Mouse (Mus musculus) thymus, adult 2 months (tissue): ENCODE results near the gene Rhox2b. TPM values are rescaled to one million over a fixed set of nuclear protein-coding genes. Genes with fewer than 3 reads are reported as not detected.
"Not testable (repeated sequence)": the region's sequence is repeated elsewhere in the genome, so short reads cannot be mapped to it uniquely, and the experiment has no call there.

ENCODE experiments used
- DNase-seq: peaks from one replicate; pipeline ENCODE4 v3.0.0; 2021
- H3K27ac ChIP-seq: fragments of 200-500 bp; 2 replicates; pipeline ENCODE4 v1.5.1; 2012; ENCODE audit warnings: low read length, control low read depth; ENCODE audit not compliant: control insufficient read depth, insufficient read depth
- H3K27me3 ChIP-seq: fragments of 200-500 bp; 2 replicates; pipeline ENCODE4 v1.6.1; 2012; ENCODE audit warnings: mild to moderate bottlenecking, low read length, moderate library complexity, mixed read lengths; ENCODE audit not compliant: control insufficient read depth, insufficient read depth
- H3K36me3 ChIP-seq: fragments of 200-500 bp; 2 replicates; pipeline ENCODE4 v1.6.1; 2012; ENCODE audit warnings: mild to moderate bottlenecking, low read length, moderate library complexity; ENCODE audit not compliant: control insufficient read depth, insufficient read depth
- H3K4me1 ChIP-seq: fragments of 200-500 bp; replicated peaks from 2 replicates; pipeline ENCODE4 v1.6.1; 2012; ENCODE audit warnings: low read length; ENCODE audit not compliant: control insufficient read depth, insufficient read depth
- H3K4me3 ChIP-seq: fragments of 200-500 bp; 2 replicates; pipeline ENCODE4 v1.5.1; 2012; ENCODE audit warnings: mild to moderate bottlenecking, low read length, control low read depth, moderate library complexity; ENCODE audit not compliant: control insufficient read depth, insufficient read depth
- WGBS: fragments of 180-500 bp; shearing (Covaris S2); methylation state at CpG from one replicate; pipeline ENCODE4 v1.1.7; 2018; 5-methylcytosine and 5-hydroxymethylcytosine counted together
- polyA plus RNA-seq: library from polyadenylated mRNA; depleted of rRNA; stranded (reverse); fragments of >200 nt; gene quantifications from 2 replicates; pipeline ENCODE4 v1.2.3, GENCODE M21; 2012; rRNA removed

The Rhox2b gene
- polyA plus RNA-seq, result not detected in 2 replicates

DNA sequence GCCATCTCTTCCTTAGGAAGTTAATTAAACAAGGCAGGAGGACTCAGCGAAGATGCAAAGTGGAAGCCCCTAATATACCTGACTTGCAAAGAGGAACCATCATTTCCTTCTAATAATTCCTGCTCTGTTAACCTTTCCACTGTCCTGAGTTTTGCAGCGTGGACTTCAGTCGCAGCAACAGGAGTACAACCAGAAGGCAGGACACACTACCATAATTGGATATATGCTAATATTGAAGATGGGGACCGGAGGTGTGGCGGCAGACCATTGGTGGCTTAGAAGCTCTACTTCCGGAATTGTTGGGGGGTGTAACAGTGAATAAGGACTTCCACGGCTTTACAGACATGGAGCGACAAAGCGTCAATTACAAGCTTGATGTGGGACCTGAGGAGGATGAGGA, at the start of gene Rhox2b:
Gene Rhox2b (plus strand): TSS at position 301 of the 400 bp plus-strand sequence.
- WGBS, result no CpG with 5 or more reads among the region's 9 CpGs
- not testable (repeated sequence) for H3K4me3 ChIP-seq, H3K4me1 ChIP-seq, H3K27ac ChIP-seq, H3K36me3 ChIP-seq, H3K27me3 ChIP-seq, DNase-seq

DNA sequence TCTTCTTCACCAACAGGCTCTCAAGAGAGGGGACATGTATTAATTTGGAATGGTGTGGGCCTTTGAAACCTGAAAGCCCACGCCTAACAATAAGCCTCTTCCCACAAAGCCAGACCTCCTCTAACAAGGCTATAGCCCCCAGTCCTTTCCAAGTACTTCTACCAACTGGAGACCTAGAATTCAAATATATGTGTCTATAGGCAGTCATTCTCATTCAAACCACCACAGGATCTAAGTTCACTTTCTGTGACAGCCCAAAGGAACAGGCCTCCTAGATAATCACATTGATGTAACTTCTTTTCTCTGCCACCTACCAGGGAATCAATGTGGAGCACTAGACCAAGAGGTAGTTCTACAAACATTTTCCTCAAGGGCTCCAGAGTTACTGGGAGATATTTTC, 32.1 kb upstream of the Rhox2b start, which contains the start of gene Rhox3a2:
Gene Rhox3a2 (plus strand): TSS at position 301 of the 400 bp plus-strand sequence.
- not testable (repeated sequence) for DNase-seq, H3K4me3 ChIP-seq, H3K4me1 ChIP-seq, H3K27ac ChIP-seq, H3K27me3 ChIP-seq, H3K36me3 ChIP-seq
- WGBS, result no CpG with 5 or more reads among the region's 1 CpGs

DNA sequence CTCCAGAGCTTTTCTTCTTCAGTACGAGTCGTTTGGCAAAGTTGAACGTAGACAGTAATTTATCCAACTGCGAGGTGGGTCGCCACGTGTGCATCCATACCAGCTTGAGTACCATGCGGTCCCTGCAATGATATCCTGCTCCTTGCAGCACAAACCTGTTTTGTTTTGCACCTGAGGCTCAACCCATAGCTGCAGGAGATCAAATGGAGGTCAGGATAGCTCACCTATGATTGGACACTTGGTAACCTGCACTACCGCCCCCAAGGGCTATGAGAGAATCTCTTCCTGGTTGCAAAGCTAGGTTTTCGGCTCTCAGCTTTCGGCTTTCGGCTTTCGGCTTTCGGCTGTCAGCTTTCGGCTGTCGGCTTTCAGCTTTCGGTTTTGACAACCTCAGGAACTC, 21.3 kb upstream of the Rhox2b start, which contains the start of gene Rhox4a2:
Gene Rhox4a2 (plus strand): TSS at position 301 of the 400 bp plus-strand sequence.
- WGBS, result 97% methylated on average over 8 of the region's 16 CpGs

DNA sequence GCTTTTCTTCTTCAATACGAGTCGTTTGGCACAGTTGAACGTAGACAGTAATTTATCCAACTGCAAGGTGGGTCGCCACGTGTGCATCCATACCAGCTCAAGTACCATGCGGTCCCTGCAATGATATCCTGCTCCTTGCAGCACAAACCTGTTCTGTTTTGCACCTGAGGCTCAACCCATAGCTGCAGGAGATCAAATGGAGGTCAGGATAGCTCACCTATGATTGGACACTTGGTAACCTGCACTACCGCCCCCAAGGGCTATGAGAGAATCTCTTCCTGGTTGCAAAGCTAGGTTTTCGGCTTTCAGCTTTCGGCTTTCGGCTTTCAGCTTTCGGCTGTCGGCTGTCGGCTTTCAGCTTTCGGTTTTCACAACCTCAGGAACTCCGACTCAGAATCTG, 20.3 kb downstream of the Rhox2b start, which contains the start of gene Rhox4b:
Gene Rhox4b (plus strand): TSS at position 301 of the 400 bp plus-strand sequence.
- DNase-seq, H3K36me3 ChIP-seq, H3K27ac ChIP-seq, H3K27me3 ChIP-seq, H3K4me1 ChIP-seq, H3K4me3 ChIP-seq: not testable (repeated sequence)
- WGBS, result 88% methylated on average over 15 of the region's 15 CpGs

More for the DNA sequence above, 21.3 kb upstream of the Rhox2b start, which contains the start of gene Rhox4a2:
- not testable (repeated sequence) for H3K27me3 ChIP-seq, H3K4me1 ChIP-seq, H3K4me3 ChIP-seq, H3K36me3 ChIP-seq, H3K27ac ChIP-seq, DNase-seq

DNA sequence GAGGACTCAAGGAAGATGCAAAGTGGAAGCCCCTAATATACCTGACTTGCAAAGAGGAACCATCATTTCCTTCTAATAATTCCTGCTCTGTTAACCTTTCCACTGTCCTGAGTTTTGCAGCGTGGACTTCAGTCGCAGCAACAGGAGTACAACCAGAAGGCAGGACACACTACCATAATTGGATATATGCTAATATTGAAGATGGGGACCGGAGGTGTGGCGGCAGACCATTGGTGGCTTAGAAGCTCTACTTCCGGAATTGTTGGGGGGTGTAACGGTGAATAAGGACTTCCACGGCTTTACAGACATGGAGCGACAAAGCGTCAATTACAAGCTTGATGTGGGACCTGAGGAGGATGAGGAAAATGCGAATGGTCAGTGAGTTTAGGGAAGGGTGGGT, 41.5 kb downstream of the Rhox2b start, which contains the start of gene Rhox2c:
Gene Rhox2c (plus strand): TSS at position 301 of the 400 bp plus-strand sequence.
- not testable (repeated sequence) for DNase-seq, H3K4me3 ChIP-seq, H3K4me1 ChIP-seq, H3K27ac ChIP-seq, H3K36me3 ChIP-seq, H3K27me3 ChIP-seq
- 93% methylated on average over 5 of the region's 10 CpGs for WGBS

DNA sequence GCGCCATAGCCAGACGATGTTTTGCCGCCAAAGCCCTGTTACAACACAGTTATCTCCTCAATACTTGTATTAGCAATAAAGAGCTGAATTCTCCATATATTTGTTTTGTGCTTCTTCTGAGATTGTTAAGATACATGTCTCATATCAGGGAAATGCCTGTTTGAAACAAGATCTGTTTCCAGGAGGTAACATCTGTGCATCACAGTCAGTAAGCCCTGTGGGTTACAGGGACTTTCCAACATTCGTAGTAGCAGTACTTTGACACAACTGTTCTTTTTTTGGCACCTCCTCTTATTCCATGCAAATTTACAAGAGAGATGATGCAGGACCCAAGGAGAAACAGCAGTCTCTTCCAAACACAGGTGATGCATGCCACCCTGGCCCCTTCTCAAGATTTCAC, 46.4 kb downstream of the Rhox2b start, which contains the start of gene Rhox3c:
Gene Rhox3c (plus strand): TSS at position 301 of the 400 bp plus-strand sequence.
- not testable (repeated sequence) for H3K27ac ChIP-seq, H3K4me1 ChIP-seq, DNase-seq, H3K27me3 ChIP-seq, H3K36me3 ChIP-seq, H3K4me3 ChIP-seq
- WGBS, result 94% methylated on average over 3 of the region's 4 CpGs

Other genes starting within 250 kb of the Rhox2b start
- gene Akap14, start 243.2 kb upstream of the Rhox2b start, polyA plus RNA-seq, result 0.06 and 0.13 TPM in 2 replicates
- 224 and 326 TPM in 2 replicates for gene Ndufa1, start 220.9 kb upstream of the Rhox2b start, polyA plus RNA-seq
- 3.9 and 4.1 TPM in 2 replicates for gene Rnf113a1, start 220.8 kb upstream of the Rhox2b start, polyA plus RNA-seq
- gene Gm9, start 201.0 kb upstream of the Rhox2b start, polyA plus RNA-seq, result not detected in 2 replicates
- gene Rhox1, start 189.8 kb upstream of the Rhox2b start, polyA plus RNA-seq, result not detected in 2 replicates
- not detected in 2 replicates for gene Rhox2a, start 167.1 kb upstream of the Rhox2b start, polyA plus RNA-seq
- gene Rhox3a, start 162.1 kb upstream of the Rhox2b start, polyA plus RNA-seq, result not detected in 2 replicates
- gene Rhox4a, start 146.7 kb upstream of the Rhox2b start, polyA plus RNA-seq, result not detected in 2 replicates
- gene Rhox3a2, start 32.0 kb upstream of the Rhox2b start, polyA plus RNA-seq, result not detected in 2 replicates
- 1.2 and 1.6 TPM in 2 replicates for gene Rhox4a2, start 21.2 kb upstream of the Rhox2b start, polyA plus RNA-seq
- 0.48 and 0.54 TPM in 2 replicates for gene Rhox4b, start 20.4 kb downstream of the Rhox2b start, polyA plus RNA-seq
- gene Rhox2c, start 41.6 kb downstream of the Rhox2b start, polyA plus RNA-seq, result not detected in 2 replicates
- gene Rhox3c, start 46.5 kb downstream of the Rhox2b start, polyA plus RNA-seq, result not detected in 2 replicates
- gene Rhox4c, start 68.3 kb downstream of the Rhox2b start, polyA plus RNA-seq, result not detected in 2 replicates
- not detected in 2 replicates for gene Rhox2d, start 81.4 kb downstream of the Rhox2b start, polyA plus RNA-seq
- gene Rhox4d, start 102.3 kb downstream of the Rhox2b start, polyA plus RNA-seq, result not detected in 2 replicates
- gene Rhox2e, start 118.4 kb downstream of the Rhox2b start, polyA plus RNA-seq, result not detected in 2 replicates
- gene Rhox3e, start 130.0 kb downstream of the Rhox2b start, polyA plus RNA-seq, result not detected in 2 replicates
- gene Rhox4e, start 145.3 kb downstream of the Rhox2b start, polyA plus RNA-seq, result not detected in 2 replicates
- gene Rhox2f, start 159.3 kb downstream of the Rhox2b start, polyA plus RNA-seq, result not detected in 2 replicates
- not detected in 2 replicates for gene Rhox3f, start 168.9 kb downstream of the Rhox2b start, polyA plus RNA-seq
- gene Rhox4f, start 195.6 kb downstream of the Rhox2b start, polyA plus RNA-seq, result not detected in 2 replicates
- gene Rhox3g, start 216.5 kb downstream of the Rhox2b start, polyA plus RNA-seq, result not detected in 2 replicates
- gene Rhox2g, start 231.4 kb downstream of the Rhox2b start, polyA plus RNA-seq, result not detected in 2 replicates
- gene Rhox4g, start 239.3 kb downstream of the Rhox2b start, polyA plus RNA-seq, result not detected in 2 replicates